Mouse (Mus musculus): ENCODE data around the gene H6pd.

H6pd gene

GRCm38 (mm10) chr4:149975730-149976254, 33.0 kb downstream of the H6pd start:
- DNase-seq (ENCODE audit: low spot score in 2 of 2), result no peak

- no peak for DNase-seq (ENCODE audit: low spot score in 2 of 2)
Measured at GRCm38 (mm10) chr4:149975291-149975690, 33.5 kb downstream of the H6pd start.

- no peak for DNase-seq (ENCODE audit: low spot score in 2 of 2)
Measured at GRCm38 (mm10) chr4:149971393-149971792, 37.4 kb downstream of the H6pd start.

GRCm38 (mm10) chr4:149968526-149968925, 40.3 kb downstream of the H6pd start:
- no peak for DNase-seq (ENCODE audit: low spot score in 2 of 2)

GRCm38 (mm10) chr4:149966963-149967362, 41.9 kb downstream of the H6pd start:
- no peak for DNase-seq (ENCODE audit: low spot score in 2 of 2)

- DNase-seq (ENCODE audit: low spot score in 2 of 2), result peak in 1 of 2 experiments; percentile 58
Measured at GRCm38 (mm10) chr4:149966252-149966651, 42.6 kb downstream of the H6pd start.

- DNase-seq (ENCODE audit: low spot score in 2 of 2), result no peak
Measured at GRCm38 (mm10) chr4:149965672-149966071, 43.2 kb downstream of the H6pd start.

GRCm38 (mm10) chr4:149965242-149965641, 43.6 kb downstream of the H6pd start:
- no peak for DNase-seq (ENCODE audit: low spot score in 2 of 2)

GRCm38 (mm10) chr4:149964770-149965169, 44.1 kb downstream of the H6pd start:
- DNase-seq (ENCODE audit: low spot score in 2 of 2), result no peak

- DNase-seq (ENCODE audit: low spot score in 2 of 2), result no peak
Measured at GRCm38 (mm10) chr4:149964285-149964684, 44.5 kb downstream of the H6pd start.

- no peak for DNase-seq (ENCODE audit: low spot score in 2 of 2)
Measured at GRCm38 (mm10) chr4:149960391-149960790, 48.4 kb downstream of the H6pd start.

- no peak for DNase-seq (ENCODE audit: low spot score in 2 of 2)
Measured at GRCm38 (mm10) chr4:149959816-149960215, 49.0 kb downstream of the H6pd start.

GRCm38 (mm10) chr4:149958566-149958965, 50.3 kb downstream of the H6pd start:
- DNase-seq (ENCODE audit: low spot score in 2 of 2), result peak; percentile 63 to 83

- DNase-seq (ENCODE audit: low spot score in 2 of 2), result no peak
Measured at GRCm38 (mm10) chr4:149956048-149956447, 52.8 kb downstream of the H6pd start.

GRCm38 (mm10) chr4:149955631-149956030, 53.2 kb downstream of the H6pd start:
- DNase-seq (ENCODE audit: low spot score in 2 of 2), result no peak

GRCm38 (mm10) chr4:149954893-149955439, 53.9 kb downstream of the H6pd start, which contains the start of gene Spsb1:
Spsb1 (minus strand) TSS chr4:149955043.
- peak; percentile 91 to 97 for DNase-seq (ENCODE audit: low spot score in 2 of 2)

GRCm38 (mm10) chr4:149953621-149954481, 55.0 kb downstream of the H6pd start:
- peak; percentile 40 to 41 for DNase-seq (ENCODE audit: low spot score in 2 of 2)

GRCm38 (mm10) chr4:149952201-149952600, 56.6 kb downstream of the H6pd start:
- DNase-seq (ENCODE audit: low spot score in 2 of 2), result no peak

- DNase-seq (ENCODE audit: low spot score in 2 of 2), result no peak
Measured at GRCm38 (mm10) chr4:149951201-149951600, 57.6 kb downstream of the H6pd start.

- no peak for DNase-seq (ENCODE audit: low spot score in 2 of 2)
Measured at GRCm38 (mm10) chr4:149949691-149950090, 59.1 kb downstream of the H6pd start.

GRCm38 (mm10) chr4:149948119-149948518, 60.7 kb downstream of the H6pd start:
- DNase-seq (ENCODE audit: low spot score in 2 of 2), result no peak

- DNase-seq (ENCODE audit: low spot score in 2 of 2), result no peak
Measured at GRCm38 (mm10) chr4:149947396-149947795, 61.4 kb downstream of the H6pd start.

- DNase-seq (ENCODE audit: low spot score in 2 of 2), result no peak
Measured at GRCm38 (mm10) chr4:149945194-149945593, 63.6 kb downstream of the H6pd start.

Measured in spleen, postnatal 10 days (tissue).